Mouse (Mus musculus) hindbrain, embryonic 15.5 days (tissue): Measurements from ENCODE around the gene Lrmda. TPM values are rescaled to one million over a fixed set of nuclear protein-coding genes. Genes with fewer than 3 reads are reported as not detected.

Experiments
- ATAC-seq: fragments of 200-750 bp; cut with Nextera tagmentation; 2 replicates; pipeline ENCODE4 v1.8.0; 2017; ENCODE audit warnings: low read depth, moderate number of reproducible peaks, moderate TSS enrichment; ENCODE audit not compliant: low FRiP score
- H3K27ac ChIP-seq: fragments of 300-500 bp; sonication (generic); replicated peaks from 2 replicates; pipeline ENCODE4 v1.5.1; 2015; ENCODE audit warnings: mild to moderate bottlenecking, inconsistent platforms
- H3K27me3 ChIP-seq: fragments of 300-500 bp; sonication (generic); 2 replicates; pipeline ENCODE4 v1.6.1; 2015; ENCODE audit warnings: control low read depth, inconsistent platforms
- H3K36me3 ChIP-seq: fragments of 300-500 bp; sonication (generic); 2 replicates; pipeline ENCODE4 v1.6.1; 2015; ENCODE audit warnings: control low read depth, inconsistent platforms
- H3K4me1 ChIP-seq: fragments of 300-500 bp; sonication (generic); replicated peaks from 2 replicates; pipeline ENCODE4 v1.6.1; 2015; ENCODE audit warnings: control low read depth, inconsistent platforms
- H3K4me2 ChIP-seq: fragments of 300-500 bp; sonication (generic); 2 replicates; pipeline ENCODE4 v1.6.1; 2015; ENCODE audit warnings: moderate library complexity, mild to moderate bottlenecking, inconsistent platforms
- H3K4me3 ChIP-seq: fragments of 300-500 bp; sonication (generic); 2 replicates; pipeline ENCODE4 v1.5.1; 2015; ENCODE audit warnings: mild to moderate bottlenecking, inconsistent platforms
- H3K9ac ChIP-seq: fragments of 300-500 bp; sonication (generic); 2 replicates; pipeline ENCODE4 v1.6.1; 2015; ENCODE audit warnings: inconsistent platforms
- H3K9me3 ChIP-seq: fragments of 300-500 bp; sonication (generic); 2 replicates; pipeline ENCODE4 v1.6.1; 2016; ENCODE audit warnings: control low read depth, inconsistent platforms
- WGBS: fragments of 180-500 bp; shearing (Covaris S2); methylation state at CpG from one replicate; pipeline ENCODE4 v1.1.7; 2015; 5-methylcytosine and 5-hydroxymethylcytosine counted together
- polyA plus RNA-seq: library from polyadenylated mRNA; unstranded; fragments of >200 nt; fragmentation: Nextera tagmentation; extraction: Ambion mirVana; gene quantifications from 2 replicates; pipeline ENCODE4 v1.2.1, GENCODE M21; 2015

The Lrmda gene
- 0.23 and 0.37 TPM in 2 replicates for polyA plus RNA-seq

- no peak within 1 kb of the TSS for H3K27ac ChIP-seq
- no peaks in the 10 kb centered on the region for H3K9me3 ChIP-seq
- WGBS = 3% methylated on average over 33 of the region's 33 CpGs
- H3K36me3 ChIP-seq = no peaks in the 10 kb centered on the region
- 0 out of 2 replicates have a peak within 1 kb of the TSS, but pooled peaks have one; percentile 18 for H3K9ac ChIP-seq
- H3K4me3 ChIP-seq = peak within 1 kb of the TSS; percentile 31
- ATAC-seq = peak; percentile 71; the same call in 1 of the 2 replicates
- H3K4me2 ChIP-seq = peak within 1 kb of the TSS; percentile 62
- peaks cover 7% of the 10 kb centered on the region; the same call in 1 of the 2 replicates for H3K27me3 ChIP-seq
- peaks cover 14% of the 10 kb centered on the region for H3K4me1 ChIP-seq
These were observed at the start of gene Lrmda for GRCm38 (mm10) chr14:22019252-22019948. Lrmda (plus strand) TSS chr14:22019712.

GRCm38 (mm10) chr14:21981462-21981861, 38.0 kb upstream of the Lrmda start:
- WGBS = under 1% methylated on average over 22 of the region's 22 CpGs
- no peak overlapping the region for H3K27ac ChIP-seq

GRCm38 (mm10) chr14:21982096-21982591, 37.4 kb upstream of the Lrmda start:
- peaks cover 46% of the 10 kb centered on the region for H3K4me1 ChIP-seq
- H3K4me2 ChIP-seq = peak overlapping the region; percentile 56
- H3K27me3 ChIP-seq = no peaks in the 10 kb centered on the region
- H3K9me3 ChIP-seq = no peaks in the 10 kb centered on the region
- peak overlapping the region; percentile 70 for H3K27ac ChIP-seq
- WGBS = 8% methylated on average over 14 of the region's 14 CpGs
- H3K9ac ChIP-seq = peak overlapping the region; percentile 45; the same call in 1 of the 2 replicates
- no peaks in the 10 kb centered on the region for H3K36me3 ChIP-seq
- ATAC-seq = no peak
- peak overlapping the region; percentile 33 for H3K4me3 ChIP-seq

More at GRCm38 (mm10) chr14:21981462-21981861, 38.0 kb upstream of the Lrmda start:
- Histone ChIP-seq H3K4me2 (peak overlapping the region; percentile 56), H3K36me3 (no peaks in the 10 kb centered on the region), H3K4me1 (peaks cover 40% of the 10 kb centered on the region), H3K4me3 (no peak overlapping the region), H3K27me3 (no peaks in the 10 kb centered on the region), H3K9me3 (no peaks in the 10 kb centered on the region), H3K9ac (no peak overlapping the region)
- ATAC-seq = peak; percentile 81

- Histone ChIP-seq H3K36me3 (no peaks in the 10 kb centered on the region), H3K27ac (peak overlapping the region; percentile 70), H3K4me3 (peak overlapping the region; percentile 33), H3K4me1 (peaks cover 47% of the 10 kb centered on the region), H3K9ac (peak overlapping the region; percentile 45), H3K27me3 (no peaks in the 10 kb centered on the region), H3K9me3 (no peaks in the 10 kb centered on the region), H3K4me2 (peak overlapping the region; percentile 56)
- ATAC-seq = no peak
- WGBS = 6% methylated on average over 38 of the region's 38 CpGs
These were observed 36.8 kb upstream of the Lrmda start for GRCm38 (mm10) chr14:21982592-21983310.

GRCm38 (mm10) chr14:21983311-21983949, 36.1 kb upstream of the Lrmda start:
- no peak for ATAC-seq

GRCm38 (mm10) chr14:21983950-21984730, 35.4 kb upstream of the Lrmda start:
- Histone ChIP-seq H3K4me1 (peaks cover 53% of the 10 kb centered on the region), H3K4me3 (peak overlapping the region; percentile 90), H3K27me3 (peaks cover 6% of the 10 kb centered on the region; the same call in 1 of the 2 replicates), H3K27ac (peak overlapping the region; percentile 96), H3K9ac (peak overlapping the region; percentile 86), H3K36me3 (no peaks in the 10 kb centered on the region), H3K9me3 (no peaks in the 10 kb centered on the region), H3K4me2 (peak overlapping the region; percentile 86)
- no peak for ATAC-seq
- WGBS = 9% methylated on average over 18 of the region's 18 CpGs

More at GRCm38 (mm10) chr14:21983311-21983949, 36.1 kb upstream of the Lrmda start:
- Histone ChIP-seq H3K27ac (peak overlapping the region; percentile 70), H3K4me1 (peaks cover 47% of the 10 kb centered on the region), H3K9ac (peak overlapping the region; percentile 45), H3K27me3 (no peaks in the 10 kb centered on the region), H3K9me3 (no peaks in the 10 kb centered on the region), H3K4me2 (peak overlapping the region; percentile 56), H3K36me3 (no peaks in the 10 kb centered on the region), H3K4me3 (peak overlapping the region; percentile 33)
- 4% methylated on average over 22 of the region's 22 CpGs for WGBS

- H3K27me3 ChIP-seq = peaks cover 8% of the 10 kb centered on the region; the same call in 1 of the 2 replicates
- peaks cover 61% of the 10 kb centered on the region for H3K4me1 ChIP-seq
- peak overlapping the region; percentile 86 for H3K9ac ChIP-seq
- H3K9me3 ChIP-seq = no peaks in the 10 kb centered on the region
- no peak for ATAC-seq
- peak overlapping the region; percentile 86 for H3K4me2 ChIP-seq
- no peaks in the 10 kb centered on the region for H3K36me3 ChIP-seq
- H3K27ac ChIP-seq = peak overlapping the region; percentile 96
- H3K4me3 ChIP-seq = peak overlapping the region; percentile 90
- WGBS = 2% methylated on average over 49 of the region's 49 CpGs
These were observed 34.6 kb upstream of the Lrmda start for GRCm38 (mm10) chr14:21984757-21985425.

GRCm38 (mm10) chr14:21985426-21985931, 34.0 kb upstream of the Lrmda start:
- H3K36me3 ChIP-seq = no peaks in the 10 kb centered on the region
- H3K4me1 ChIP-seq = peaks cover 62% of the 10 kb centered on the region
- peaks cover 8% of the 10 kb centered on the region; the same call in 1 of the 2 replicates for H3K27me3 ChIP-seq
- H3K27ac ChIP-seq = peak overlapping the region; percentile 96
- ATAC-seq = no peak
- H3K4me3 ChIP-seq = peak overlapping the region; percentile 90
- 1% methylated on average over 37 of the region's 37 CpGs for WGBS
- H3K9ac ChIP-seq = peak overlapping the region; percentile 86
- peak overlapping the region; percentile 86 for H3K4me2 ChIP-seq
- no peaks in the 10 kb centered on the region for H3K9me3 ChIP-seq

- Histone ChIP-seq H3K27me3 (peaks cover 8% of the 10 kb centered on the region; the same call in 1 of the 2 replicates), H3K4me3 (peak overlapping the region; percentile 90), H3K9me3 (no peaks in the 10 kb centered on the region), H3K9ac (peak overlapping the region; percentile 86), H3K4me2 (peak overlapping the region; percentile 86), H3K36me3 (no peaks in the 10 kb centered on the region), H3K4me1 (peaks cover 69% of the 10 kb centered on the region), H3K27ac (peak overlapping the region; percentile 96)
- ATAC-seq = no peak
- WGBS = 0% methylated on average over 61 of the region's 62 CpGs
These were observed 33.4 kb upstream of the Lrmda start for GRCm38 (mm10) chr14:21985981-21986732.
